Mouse (Mus musculus) MEL-GATA-1-ER (cell line): ENCODE results near the gene Eef2.
A peak's percentile ranks its signal among the peaks of the same experiment; 100 is the strongest.
"Not testable (repeated sequence)": the region's sequence is repeated elsewhere in the genome, so short reads cannot be mapped to it uniquely, and the experiment has no call there.

ENCODE experiments used
- DNase-seq: peaks from one replicate; pipeline ENCODE4 v3.0.0-alpha.2; 2012; ENCODE audit warnings: low read depth; ENCODE audit errors: extremely low read depth

Gene Eef2

DNA sequence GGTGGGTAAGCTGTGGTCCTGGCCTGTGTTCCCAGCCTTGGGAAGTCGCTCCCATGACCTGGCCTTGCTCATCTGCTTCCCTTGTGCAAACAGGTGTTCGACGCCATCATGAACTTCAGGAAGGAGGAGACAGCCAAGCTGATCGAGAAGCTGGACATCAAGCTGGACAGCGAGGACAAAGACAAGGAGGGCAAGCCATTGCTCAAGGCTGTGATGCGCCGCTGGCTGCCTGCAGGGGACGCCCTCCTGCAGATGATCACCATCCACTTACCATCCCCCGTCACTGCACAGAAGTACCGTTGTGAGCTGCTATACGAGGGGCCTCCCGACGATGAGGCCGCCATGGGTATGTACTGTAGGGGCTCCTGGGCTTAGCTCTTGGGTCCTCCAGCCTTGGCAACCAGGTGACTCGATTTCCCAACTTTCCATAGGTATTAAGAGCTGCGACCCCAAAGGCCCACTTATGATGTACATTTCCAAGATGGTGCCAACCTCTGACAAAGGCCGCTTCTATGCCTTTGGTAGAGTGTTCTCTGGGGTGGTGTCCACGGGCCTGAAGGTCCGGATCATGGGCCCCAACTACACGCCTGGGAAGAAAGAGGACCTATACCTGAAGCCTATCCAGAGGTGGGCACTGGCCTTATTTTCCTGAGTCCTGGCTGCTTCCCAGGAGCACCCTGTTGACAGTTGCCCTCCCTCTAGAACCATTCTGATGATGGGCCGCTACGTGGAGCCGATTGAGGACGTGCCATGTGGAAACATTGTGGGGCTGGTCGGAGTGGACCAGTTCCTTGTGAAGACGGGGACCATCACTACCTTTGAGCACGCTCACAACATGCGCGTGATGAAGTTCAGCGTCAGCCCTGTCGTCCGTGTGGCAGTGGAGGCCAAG, 3.3 kb downstream of the Eef2 start:
- DNase-seq: no peak

DNA sequence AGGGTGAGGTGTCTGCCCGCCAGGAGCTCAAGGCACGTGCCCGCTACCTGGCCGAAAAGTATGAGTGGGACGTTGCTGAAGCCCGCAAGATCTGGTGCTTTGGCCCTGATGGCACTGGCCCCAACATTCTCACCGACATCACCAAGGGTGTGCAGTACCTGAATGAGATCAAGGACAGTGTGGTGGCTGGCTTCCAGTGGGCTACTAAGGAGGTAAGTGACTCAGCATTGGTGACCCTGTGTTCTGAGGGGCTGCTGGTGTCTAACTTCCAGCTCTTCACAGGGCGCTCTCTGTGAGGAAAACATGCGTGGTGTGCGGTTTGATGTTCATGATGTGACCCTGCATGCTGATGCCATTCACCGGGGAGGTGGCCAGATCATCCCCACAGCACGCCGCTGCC, 4.5 kb downstream of the Eef2 start:
- DNase-seq: no peak

DNA sequence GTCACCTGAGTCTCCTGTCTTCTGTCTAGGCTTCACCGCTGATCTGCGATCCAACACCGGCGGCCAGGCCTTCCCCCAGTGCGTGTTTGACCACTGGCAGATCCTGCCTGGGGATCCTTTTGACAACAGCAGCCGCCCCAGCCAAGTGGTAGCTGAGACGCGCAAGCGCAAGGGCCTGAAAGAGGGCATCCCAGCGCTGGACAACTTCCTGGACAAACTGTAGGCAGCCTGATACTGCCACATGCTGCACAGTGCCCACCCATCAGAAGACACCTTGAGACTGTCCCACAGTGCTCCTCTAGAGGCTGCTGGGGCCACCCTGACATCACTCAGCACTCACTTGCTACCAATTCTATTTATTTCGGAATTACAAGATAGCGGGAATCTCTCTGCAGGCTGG, 5.4 kb downstream of the Eef2 start:
- not testable (repeated sequence) for DNase-seq

DNA sequence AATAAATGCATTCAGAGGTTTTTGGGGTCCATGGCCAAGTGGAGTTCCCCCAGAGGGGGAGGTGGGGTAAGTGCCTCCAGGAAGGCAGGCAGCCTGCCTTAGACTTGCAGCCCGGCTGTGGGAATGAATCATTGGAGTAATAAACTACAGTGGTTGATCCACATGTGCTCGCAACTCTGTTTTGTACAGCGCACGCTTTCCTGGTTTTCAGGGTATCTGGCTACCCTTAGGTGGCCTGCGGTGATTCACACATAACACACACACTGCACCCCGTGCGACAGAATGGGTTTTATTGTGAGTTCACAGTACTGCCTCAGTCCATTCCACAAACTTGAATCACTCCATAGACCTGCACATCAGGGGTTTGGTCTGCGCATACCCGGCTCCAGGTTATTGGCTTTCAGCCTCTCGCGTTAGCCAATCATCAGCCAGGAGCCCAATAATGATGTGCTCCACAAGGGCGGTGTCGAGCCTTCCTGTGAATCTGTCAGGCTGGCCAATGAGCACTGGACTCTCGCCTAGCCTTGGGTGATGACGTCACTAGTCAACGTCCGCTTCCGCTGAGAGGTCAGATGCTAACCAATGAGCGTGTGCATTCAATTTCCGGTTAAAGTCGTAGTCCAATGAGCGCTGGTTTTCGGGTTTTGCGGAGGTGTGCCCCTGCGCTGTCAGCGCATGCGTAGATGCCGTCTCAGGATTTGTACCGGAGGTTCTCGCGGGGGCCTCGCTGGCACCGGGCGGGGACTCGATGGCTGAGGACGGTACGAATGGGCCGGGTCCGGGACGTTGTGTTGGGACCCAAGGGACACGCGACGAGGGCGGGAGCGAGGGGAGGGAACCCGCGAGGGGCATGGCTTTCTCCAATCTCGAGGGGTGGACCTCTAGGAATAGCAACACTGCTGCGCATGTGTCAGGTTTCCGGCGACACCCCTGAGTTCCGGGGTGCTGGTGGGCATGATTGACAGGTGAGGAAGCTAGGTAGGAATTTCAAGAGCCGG, 6.2 kb downstream of the Eef2 start, which contains the start of gene Dapk3:
TSS of gene Dapk3 (plus strand) at position 670 of the 998 bp plus-strand sequence.
- DNase-seq: peak; percentile 99

DNA sequence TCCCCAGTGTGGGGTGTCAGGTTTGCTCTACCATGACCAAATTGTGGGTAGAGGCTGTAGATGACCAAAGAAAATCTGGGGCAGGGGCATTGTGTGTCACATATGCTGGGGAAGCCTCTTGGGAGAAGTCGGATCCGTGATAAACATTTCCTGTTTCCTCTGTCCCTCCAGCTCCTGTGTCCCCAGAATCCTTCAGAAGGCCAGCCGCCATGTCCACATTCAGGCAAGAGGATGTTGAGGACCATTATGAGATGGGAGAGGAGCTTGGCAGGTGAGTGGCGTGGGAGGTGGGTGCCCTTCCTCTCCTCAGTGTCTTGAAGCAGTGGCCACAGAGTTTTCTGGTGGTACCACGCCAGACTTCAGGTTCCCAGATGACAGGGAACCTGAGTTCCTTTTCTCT, 7.4 kb downstream of the Eef2 start, which contains the start of gene 4930442H23Rik:
TSS of gene 4930442H23Rik (minus strand) at position 45 of the 400 bp plus-strand sequence.
- DNase-seq: no peak

DNA sequence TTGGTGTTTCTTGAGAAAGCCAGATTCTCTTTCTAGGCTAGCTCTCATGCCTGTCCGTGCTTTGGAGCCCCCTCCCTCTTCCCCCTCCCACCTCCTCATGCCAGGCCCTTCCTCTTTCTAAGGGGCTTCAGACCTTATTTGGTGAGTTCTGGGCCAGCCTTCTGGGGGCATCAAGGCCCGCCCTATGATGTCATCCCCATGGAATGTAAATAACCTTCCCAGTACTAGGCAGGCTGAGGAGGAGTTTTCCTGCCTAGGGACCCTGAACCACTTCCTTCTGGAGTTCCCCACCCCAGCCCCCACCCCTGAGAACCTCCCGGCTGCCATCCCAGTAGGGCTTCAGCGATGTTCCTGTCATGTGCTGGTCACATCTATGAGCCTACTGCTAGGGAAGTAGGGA, 8.3 kb downstream of the Eef2 start:
- DNase-seq: no peak

DNA sequence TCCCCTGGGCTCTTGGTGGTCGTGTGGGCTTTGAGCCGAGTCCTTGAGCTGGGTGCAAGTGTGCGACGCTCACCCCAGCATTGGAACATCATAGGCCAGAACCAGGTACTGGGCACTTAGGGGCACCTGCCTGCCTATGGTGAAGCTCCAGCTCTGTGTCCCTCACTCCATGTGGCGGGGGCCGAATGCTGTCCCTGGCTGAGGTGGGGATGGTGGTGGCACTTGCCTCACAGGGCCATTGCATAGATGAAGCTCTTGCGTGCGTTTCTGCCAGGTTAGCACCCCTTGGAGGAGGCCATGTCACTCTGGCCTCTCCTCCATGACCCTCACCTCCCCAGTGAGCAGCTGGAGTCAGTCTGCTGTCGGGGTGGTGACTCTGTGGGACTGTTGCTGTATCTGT, 10.7 kb downstream of the Eef2 start:
- no peak for DNase-seq

DNA sequence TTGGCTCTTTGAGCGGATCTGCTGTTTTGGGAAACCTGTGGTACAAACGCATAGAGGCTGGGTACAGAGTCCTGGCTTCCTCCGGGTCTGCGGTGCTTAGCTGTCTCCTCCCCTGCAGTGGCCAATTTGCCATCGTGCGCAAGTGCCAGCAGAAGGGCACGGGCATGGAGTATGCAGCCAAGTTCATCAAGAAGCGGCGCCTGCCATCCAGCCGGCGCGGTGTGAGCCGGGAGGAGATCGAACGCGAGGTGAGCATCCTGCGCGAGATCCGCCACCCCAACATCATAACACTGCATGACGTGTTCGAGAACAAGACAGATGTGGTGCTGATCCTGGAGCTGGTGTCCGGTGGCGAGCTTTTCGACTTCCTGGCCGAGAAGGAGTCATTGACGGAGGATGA, 13.4 kb downstream of the Eef2 start:
- DNase-seq: no peak

DNA sequence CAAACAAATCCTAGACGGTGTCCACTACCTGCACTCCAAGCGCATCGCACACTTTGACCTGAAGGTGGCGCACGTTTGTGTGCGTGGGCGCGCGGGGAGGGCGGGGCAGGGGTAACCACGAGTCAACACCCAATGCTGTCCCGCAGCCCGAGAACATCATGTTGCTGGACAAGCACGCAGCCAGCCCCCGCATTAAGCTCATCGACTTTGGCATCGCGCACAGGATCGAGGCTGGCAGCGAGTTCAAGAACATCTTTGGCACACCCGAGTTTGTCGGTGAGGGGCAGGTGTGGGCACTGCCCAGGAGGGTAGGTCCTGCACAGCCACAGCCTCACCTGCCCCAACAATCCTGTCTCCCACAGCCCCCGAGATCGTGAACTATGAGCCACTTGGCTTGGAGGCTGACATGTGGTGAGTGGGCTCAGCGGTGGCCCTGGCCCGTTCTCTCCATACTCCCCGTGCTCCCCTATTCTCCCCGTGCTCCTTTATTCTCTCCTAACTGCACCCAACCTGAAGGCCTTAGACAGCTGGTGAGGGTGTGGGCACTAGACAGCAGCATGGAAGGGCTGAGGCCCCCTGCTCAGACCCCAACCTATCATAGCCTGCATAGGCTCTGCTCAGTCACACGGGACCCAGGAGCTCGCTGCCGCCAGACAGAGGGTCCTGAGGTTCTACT, 13.9 kb downstream of the Eef2 start:
- no peak for DNase-seq

DNA sequence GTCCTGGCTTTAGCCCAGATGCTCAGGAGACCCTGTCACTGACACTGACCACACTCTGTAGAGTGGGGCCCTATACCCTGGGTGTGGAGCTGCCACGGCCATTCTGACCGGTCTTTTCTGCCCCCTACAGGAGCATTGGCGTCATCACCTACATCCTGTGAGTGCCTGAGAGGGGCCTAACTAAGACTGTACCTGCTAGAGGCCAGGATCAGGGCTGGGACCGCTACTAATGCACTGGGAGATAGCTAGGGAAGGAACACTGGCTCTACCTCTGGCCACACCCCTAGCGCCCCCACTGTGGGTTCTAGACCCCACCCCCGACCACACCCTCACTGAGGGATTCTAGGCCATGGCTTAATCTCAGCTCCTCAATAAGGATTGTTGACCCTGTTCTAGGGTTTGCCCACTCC, 14.5 kb downstream of the Eef2 start:
- no peak for DNase-seq

DNA sequence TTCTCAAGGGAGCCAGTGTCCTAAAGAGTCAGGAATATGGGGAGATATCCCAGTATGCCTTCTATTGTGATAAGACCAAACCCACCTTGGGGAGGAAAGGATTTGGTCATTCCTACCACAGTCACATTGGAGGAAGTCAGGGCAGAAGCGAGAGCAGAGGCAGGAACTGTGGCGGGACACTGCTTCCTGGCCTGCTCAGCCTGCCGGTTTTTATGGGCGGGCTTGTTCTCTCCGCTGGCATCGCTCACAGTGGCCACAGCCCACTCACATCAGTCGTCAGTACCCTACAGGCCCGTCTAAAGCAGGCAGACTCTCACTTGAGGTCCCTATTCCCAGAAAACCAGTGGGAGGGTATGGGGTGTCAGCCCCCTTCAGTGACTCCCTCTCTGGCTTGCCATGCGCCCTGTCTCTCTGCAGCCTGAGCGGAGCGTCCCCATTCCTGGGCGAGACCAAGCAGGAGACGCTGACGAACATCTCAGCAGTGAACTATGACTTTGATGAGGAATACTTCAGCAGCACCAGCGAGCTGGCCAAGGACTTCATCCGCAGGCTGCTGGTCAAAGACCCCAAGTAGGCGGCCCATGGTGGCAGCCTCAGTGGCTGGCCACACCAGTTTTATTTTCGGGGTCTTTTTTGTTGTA, 15.0 kb downstream of the Eef2 start:
- no peak for DNase-seq

DNA sequence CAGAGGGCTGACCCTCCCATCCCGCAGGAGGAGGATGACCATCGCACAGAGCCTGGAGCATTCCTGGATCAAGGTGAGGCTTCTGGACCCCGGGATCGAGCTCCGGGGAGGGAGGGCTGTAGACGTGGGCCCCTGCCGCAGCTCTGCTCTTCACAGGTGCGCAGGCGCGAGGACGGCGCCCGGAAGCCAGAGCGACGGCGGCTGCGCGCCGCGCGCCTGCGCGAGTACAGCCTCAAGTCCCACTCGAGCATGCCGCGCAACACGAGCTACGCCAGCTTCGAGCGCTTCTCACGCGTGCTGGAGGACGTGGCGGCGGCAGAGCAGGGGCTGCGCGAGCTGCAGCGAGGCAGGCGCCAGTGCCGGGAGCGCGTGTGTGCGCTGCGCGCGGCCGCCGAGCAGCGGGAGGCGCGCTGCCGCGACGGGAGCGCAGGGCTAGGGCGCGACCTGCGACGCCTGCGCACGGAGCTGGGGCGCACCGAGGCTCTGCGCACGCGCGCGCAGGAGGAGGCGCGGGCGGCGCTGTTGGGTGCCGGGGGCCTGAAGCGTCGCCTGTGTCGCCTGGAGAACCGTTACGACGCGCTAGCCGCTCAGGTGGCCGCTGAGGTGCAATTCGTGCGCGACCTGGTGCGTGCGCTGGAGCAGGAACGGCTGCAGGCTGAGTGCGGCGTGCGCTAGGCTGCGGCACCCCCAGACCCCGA, 16.0 kb downstream of the Eef2 start:
- no peak for DNase-seq

DNA sequence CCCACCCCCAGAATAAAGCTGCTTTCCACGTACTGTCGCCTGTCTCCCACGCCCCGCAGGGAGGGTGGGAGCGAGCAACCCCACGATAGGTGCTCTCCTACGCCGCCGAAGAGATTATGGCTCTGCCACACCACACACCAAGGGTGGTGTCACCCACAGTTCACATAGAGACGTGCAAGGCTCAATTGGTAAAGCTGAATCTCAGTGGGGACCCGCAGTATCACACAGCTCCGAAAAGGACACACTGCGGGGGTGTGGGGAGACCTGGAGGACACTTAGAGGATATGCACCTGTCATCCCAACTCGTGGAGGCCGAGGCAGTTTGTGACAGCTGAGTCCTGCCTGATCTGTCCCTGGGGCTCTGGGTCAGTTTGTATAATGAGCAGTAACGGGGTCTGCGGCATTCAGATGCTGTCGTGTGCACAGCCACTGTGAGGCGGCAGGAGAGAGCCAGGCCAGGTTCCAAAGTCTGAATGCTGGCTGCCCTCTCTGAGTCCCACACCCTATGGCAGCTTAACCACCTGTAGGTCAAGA, 16.6 kb downstream of the Eef2 start:
- DNase-seq: no peak

DNA sequence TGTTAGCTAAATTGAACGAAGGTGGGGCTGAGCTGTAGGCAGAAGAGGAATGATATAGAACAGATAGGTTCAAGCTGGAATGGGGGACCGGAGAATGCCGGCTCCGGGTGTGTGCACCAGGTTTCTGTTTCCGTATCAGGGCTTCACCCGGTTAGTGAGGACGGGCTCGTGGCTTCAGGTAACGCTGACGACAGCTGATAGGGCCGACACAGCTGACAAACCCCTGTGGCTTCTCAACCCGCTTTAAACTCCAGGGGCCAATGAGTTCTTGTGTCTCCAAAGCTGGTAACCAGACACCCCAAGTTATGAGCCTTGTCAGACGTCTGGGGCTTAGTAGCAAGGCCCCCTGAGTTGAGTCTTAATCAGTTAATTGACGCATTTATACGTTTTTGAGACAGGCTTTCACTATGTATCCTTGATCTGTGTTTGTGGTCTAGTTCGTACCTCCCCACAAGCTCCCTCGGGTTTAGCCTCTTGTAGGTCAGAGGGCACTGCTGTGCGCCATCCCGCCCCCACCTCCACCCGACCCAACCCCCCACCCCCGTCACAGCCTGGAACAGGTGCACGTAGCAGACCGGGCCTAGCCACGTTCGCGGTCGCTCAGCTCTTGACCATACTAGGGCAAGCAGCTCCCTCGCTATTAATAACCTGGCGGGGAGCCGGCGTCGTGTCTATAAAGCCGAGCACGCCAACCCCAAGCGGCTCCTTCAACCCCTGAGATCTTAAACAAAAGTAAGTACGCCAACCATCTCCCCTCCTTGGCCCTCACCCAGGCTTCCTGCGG, 17.8 kb downstream of the Eef2 start:
- DNase-seq: no peak

DNA sequence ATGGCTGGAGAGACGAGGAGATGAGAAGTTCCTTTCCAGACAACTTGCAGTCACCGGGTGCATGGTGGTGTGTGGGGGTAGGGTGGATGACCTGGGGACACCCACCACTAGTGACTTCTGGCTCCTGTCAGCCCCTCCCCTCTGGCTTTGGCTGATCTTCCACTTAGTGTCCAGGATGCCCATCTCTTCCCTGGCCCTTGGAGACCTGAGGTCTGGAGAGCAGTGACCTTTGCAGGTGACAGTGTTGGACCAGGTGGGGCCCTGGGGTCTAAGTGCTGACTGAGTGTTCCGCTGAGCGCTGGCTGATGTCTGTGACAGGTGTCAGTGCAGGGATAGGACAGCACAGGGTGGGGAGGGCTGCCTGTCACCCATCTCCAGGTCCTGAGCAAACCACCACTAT, 18.9 kb downstream of the Eef2 start:
- no peak for DNase-seq

DNA sequence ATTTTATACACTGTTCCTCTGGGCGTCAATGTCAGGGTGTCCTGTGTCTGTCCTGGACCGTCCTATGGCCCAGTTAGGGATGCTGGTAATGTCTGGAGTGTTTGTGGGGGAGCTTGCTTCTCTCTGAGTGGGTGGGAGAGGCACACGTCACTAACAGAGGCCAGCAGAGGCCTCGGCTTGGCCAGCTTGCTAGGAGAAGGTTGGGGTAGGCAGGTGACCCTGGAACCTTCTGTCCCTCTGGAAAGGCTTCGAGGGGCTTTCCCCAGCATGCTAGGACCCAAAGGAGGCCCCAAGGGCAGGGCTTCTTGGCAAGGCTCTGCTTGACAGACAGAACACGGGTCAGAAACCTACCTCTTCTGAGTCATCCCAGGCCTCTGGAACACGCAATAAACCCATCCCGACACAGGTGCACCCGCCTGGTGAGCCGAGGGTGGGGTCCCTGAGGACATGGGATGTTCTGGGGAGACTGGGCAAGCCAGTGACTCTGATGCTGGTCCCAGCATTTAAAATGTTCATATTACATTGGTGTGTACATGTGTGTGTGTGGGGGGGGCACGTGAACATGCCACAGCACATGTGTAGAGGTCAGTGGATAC, 20.1 kb downstream of the Eef2 start:
- DNase-seq: no peak

DNA sequence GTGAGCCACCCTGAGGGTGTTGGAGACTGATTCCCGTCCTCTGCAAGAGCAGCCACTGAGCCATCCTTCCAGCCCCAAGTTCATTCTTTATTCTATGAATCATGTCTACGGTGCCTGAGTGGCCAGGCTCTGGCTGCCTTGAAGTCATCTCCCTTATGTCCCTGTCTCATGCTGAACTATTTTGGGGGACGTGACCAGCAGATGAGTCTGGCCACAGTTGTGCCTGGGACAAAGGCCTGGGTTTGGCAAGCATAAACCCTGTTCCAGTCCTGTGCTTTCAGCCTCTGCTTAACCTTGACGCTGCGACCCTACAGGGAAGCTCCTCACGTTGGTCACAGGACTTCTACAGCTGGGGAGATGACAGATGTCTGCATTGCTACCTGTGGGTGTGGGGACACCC, 20.9 kb downstream of the Eef2 start:
- no peak for DNase-seq

DNA sequence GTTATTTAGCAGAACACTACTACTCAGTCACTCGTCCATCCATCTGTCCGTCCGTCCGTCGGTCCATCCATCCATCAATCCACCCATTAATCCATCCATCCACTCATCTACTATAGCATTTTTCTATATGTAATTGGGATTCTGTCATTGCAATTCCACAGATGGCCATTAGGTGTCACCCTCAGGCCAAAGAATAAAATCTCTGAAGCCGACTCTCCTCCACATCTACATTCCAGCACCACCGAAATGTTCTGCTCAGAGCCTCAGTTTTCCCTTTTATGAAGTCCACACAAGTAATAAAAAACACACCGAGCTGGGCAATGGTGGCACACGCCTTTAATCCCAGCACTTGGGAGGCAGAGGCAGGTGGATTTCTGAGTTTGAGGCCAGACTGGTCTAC, 21.8 kb downstream of the Eef2 start:
- no peak for DNase-seq

DNA sequence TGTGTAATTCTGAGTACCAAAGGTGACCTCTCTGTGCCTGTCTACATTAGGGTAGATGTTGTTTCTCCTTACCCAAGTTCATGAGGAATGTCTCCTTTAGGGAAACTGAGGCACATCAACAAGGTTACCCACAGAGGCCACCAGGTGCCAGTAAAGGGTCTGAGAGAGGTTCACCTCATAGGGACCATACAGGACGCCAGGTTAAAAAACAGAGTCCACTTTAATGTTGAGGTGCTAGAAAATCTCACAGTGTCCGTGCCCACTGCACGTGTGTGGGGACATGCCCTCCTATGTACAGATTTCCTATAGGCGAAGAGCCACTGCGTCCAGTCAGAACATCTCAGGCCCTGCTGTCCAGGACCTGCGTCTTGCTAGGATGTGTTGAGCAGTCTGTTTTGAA, 22.6 kb downstream of the Eef2 start:
- DNase-seq: no peak
